Mouse (Mus musculus): ENCODE results near the gene Cyp2j9. TPM values are rescaled to one million over a fixed set of nuclear protein-coding genes. Genes with fewer than 3 reads are reported as not detected.

Cyp2j9 gene
- polyA plus RNA-seq, 1 experiment from 2014 or later = 5.4 TPM

- 80% methylated on average over 3 of the region's 3 CpGs for WGBS
- no peaks in the 10 kb centered on the region for H3K9me3 ChIP-seq (ENCODE audit: control insufficient read depth, low read length)
- no peaks in the 10 kb centered on the region for H3K36me3 ChIP-seq (ENCODE audit: control insufficient read depth, insufficient read depth, low read length)
- H3K4me2 ChIP-seq (replicated peaks; ENCODE audit: low read depth) = no peak overlapping the region; the same call in 1 of the 2 replicates
- H3K27ac ChIP-seq (replicated peaks) = no peak overlapping the region
- no peaks in the 10 kb centered on the region for H3K27me3 ChIP-seq (ENCODE audit: control insufficient read depth, insufficient read depth, low read length)
- ATAC-seq (ENCODE audit: low FRiP score, low TSS enrichment) = no peak
- H3K9ac ChIP-seq (ENCODE audit: low read length) = no peak overlapping the region
- no peak for DNase-seq (ENCODE audit: low spot score)
- no peaks in the 10 kb centered on the region for H3K4me1 ChIP-seq (replicated peaks; ENCODE audit: control insufficient read depth, insufficient read depth)
- H3K4me3 ChIP-seq (ENCODE audit: low read depth, low read length) = no peak overlapping the region
- TF ChIP-seq EP300 (optimal IDR thresholded peaks at IDR 0.05) (no peak), CTCF (IDR thresholded peaks at IDR 0.05; ENCODE audit: low read depth) (no peak)
Observed at GRCm38 (mm10) chr4:96551619-96552018, 39.8 kb downstream of the Cyp2j9 start.

- WGBS = 65% methylated on average over 1 of the region's 1 CpGs
- H3K9ac ChIP-seq (ENCODE audit: low read length) = no peak overlapping the region
- no peak for ATAC-seq (ENCODE audit: low FRiP score, low TSS enrichment)
- no peaks in the 10 kb centered on the region for H3K27me3 ChIP-seq (ENCODE audit: control insufficient read depth, insufficient read depth, low read length)
- DNase-seq (ENCODE audit: low spot score) = no peak
- no peaks in the 10 kb centered on the region for H3K4me1 ChIP-seq (replicated peaks; ENCODE audit: control insufficient read depth, insufficient read depth)
- no peaks in the 10 kb centered on the region for H3K36me3 ChIP-seq (ENCODE audit: control insufficient read depth, insufficient read depth, low read length)
- TF ChIP-seq CTCF (IDR thresholded peaks at IDR 0.05; ENCODE audit: low read depth) = no peak
- TF ChIP-seq EP300 (optimal IDR thresholded peaks at IDR 0.05) = no peak
- no peak overlapping the region for H3K4me2 ChIP-seq (replicated peaks; ENCODE audit: low read depth)
- H3K27ac ChIP-seq (replicated peaks) = no peak overlapping the region
- no peak overlapping the region for H3K4me3 ChIP-seq (ENCODE audit: low read depth, low read length)
- H3K9me3 ChIP-seq (ENCODE audit: control insufficient read depth, low read length) = no peaks in the 10 kb centered on the region
Observed at GRCm38 (mm10) chr4:96545976-96546375, 45.4 kb downstream of the Cyp2j9 start.

- H3K36me3 ChIP-seq (ENCODE audit: control insufficient read depth, insufficient read depth, low read length) = 0 out of 2 replicates have a peak, but pooled peaks cover 6% of the 10 kb centered on the region
- 7% methylated on average over 1 of the region's 1 CpGs for WGBS
- DNase-seq (ENCODE audit: low spot score) (no peak), ATAC-seq (ENCODE audit: low FRiP score, low TSS enrichment) (no peak)
- H3K4me3 ChIP-seq (ENCODE audit: low read depth, low read length) = no peak overlapping the region
- TF ChIP-seq EP300 (optimal IDR thresholded peaks at IDR 0.05) = no peak
- peak; percentile 47 for TF ChIP-seq CTCF (IDR thresholded peaks at IDR 0.05; ENCODE audit: low read depth)
- H3K9ac ChIP-seq (ENCODE audit: low read length) = no peak overlapping the region
- no peaks in the 10 kb centered on the region for H3K27me3 ChIP-seq (ENCODE audit: control insufficient read depth, insufficient read depth, low read length)
- H3K9me3 ChIP-seq (ENCODE audit: control insufficient read depth, low read length) = no peaks in the 10 kb centered on the region
- H3K4me1 ChIP-seq (replicated peaks; ENCODE audit: control insufficient read depth, insufficient read depth) = no peaks in the 10 kb centered on the region
- H3K27ac ChIP-seq (replicated peaks) = no peak overlapping the region
- no peak overlapping the region for H3K4me2 ChIP-seq (replicated peaks; ENCODE audit: low read depth)
Observed at GRCm38 (mm10) chr4:96525772-96526171, 65.6 kb downstream of the Cyp2j9 start.

GRCm38 (mm10) chr4:96522256-96522655, 69.1 kb downstream of the Cyp2j9 start:
- H3K4me1 ChIP-seq (replicated peaks; ENCODE audit: control insufficient read depth, insufficient read depth) = no peaks in the 10 kb centered on the region
- no peak for ATAC-seq (ENCODE audit: low FRiP score, low TSS enrichment)
- H3K4me2 ChIP-seq (replicated peaks; ENCODE audit: low read depth) = no peak overlapping the region
- no peaks in the 10 kb centered on the region for H3K27me3 ChIP-seq (ENCODE audit: control insufficient read depth, insufficient read depth, low read length)
- no peak overlapping the region for H3K27ac ChIP-seq (replicated peaks)
- WGBS = 59% methylated on average over 2 of the region's 2 CpGs
- DNase-seq (ENCODE audit: low spot score) = no peak
- H3K4me3 ChIP-seq (ENCODE audit: low read depth, low read length) = no peak overlapping the region
- 0 out of 2 replicates have a peak, but pooled peaks cover 3% of the 10 kb centered on the region for H3K36me3 ChIP-seq (ENCODE audit: control insufficient read depth, insufficient read depth, low read length)
- no peak overlapping the region for H3K9ac ChIP-seq (ENCODE audit: low read length)
- TF ChIP-seq CTCF (IDR thresholded peaks at IDR 0.05; ENCODE audit: low read depth) = no peak
- no peak for TF ChIP-seq EP300 (optimal IDR thresholded peaks at IDR 0.05)
- H3K9me3 ChIP-seq (ENCODE audit: control insufficient read depth, low read length) = no peaks in the 10 kb centered on the region

Other genes starting within 250 kb of the Cyp2j9 start
- gene Cyp2j11, start 242.9 kb downstream of the Cyp2j9 start, polyA plus RNA-seq (2015; fragmentation: Nextera tagmentation; extraction: Ambion mirVana) = not detected in 2 replicates
- gene Cyp2j8, start 84.2 kb downstream of the Cyp2j9 start, polyA plus RNA-seq (2015; fragmentation: Nextera tagmentation; extraction: Ambion mirVana) = not detected in 2 replicates
- gene Cyp2j6, start 37.9 kb downstream of the Cyp2j9 start, polyA plus RNA-seq (2015; fragmentation: Nextera tagmentation; extraction: Ambion mirVana) = 21.5 and 23.0 TPM in 2 replicates
- 0.04 and 0.05 TPM in 2 replicates for gene Cyp2j5, start 72.6 kb upstream of the Cyp2j9 start, polyA plus RNA-seq (2015; fragmentation: Nextera tagmentation; extraction: Ambion mirVana)
- not detected in 2 replicates for gene Gm12695, start 193.6 kb upstream of the Cyp2j9 start, polyA plus RNA-seq (2015; fragmentation: Nextera tagmentation; extraction: Ambion mirVana)